Mouse (Mus musculus) cerebellum, postnatal 25 days (tissue): ENCODE measurements around the gene Ighmbp2.
"Not testable (repeated sequence)": the region's sequence is repeated elsewhere in the genome, so short reads cannot be mapped to it uniquely, and the experiment has no call there.

ENCODE experiments used
- DNase-seq, 2 experiments: peaks; one replicate each; pipeline ENCODE4 v3.0.0; 2021; ENCODE audit warnings: mixed read lengths in 2 of 2

Ighmbp2 gene

DNA sequence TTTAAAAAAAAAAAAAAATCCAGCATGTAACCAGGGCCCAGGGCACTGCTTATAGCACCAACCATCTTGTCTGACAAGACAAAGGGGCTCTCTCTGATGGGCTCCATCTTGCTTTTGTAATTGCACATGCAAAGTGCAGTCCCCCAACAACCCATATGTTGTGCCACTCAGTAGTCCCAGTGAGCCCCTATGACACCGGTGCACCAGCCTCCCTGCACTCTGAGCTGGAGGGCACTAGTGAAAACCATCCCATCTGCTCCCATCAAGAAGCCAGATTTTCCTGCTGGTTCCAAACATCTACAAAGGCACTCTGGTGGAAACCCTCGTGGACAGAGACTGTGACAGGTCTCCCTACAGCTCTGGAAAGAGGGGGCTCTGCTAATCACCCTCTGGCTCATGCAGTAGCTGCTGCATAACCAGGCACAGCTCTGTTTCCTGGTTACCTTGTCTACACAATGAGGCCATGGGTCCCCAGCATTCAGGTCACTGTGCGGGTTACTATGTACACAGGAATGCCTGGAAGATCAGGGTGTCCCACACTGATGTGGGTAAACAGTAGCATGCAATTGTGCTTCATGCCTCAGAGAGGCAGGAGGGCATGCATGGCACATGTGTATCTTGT is 7.0 kb downstream of the Ighmbp2 start:
- no peak for DNase-seq

DNA sequence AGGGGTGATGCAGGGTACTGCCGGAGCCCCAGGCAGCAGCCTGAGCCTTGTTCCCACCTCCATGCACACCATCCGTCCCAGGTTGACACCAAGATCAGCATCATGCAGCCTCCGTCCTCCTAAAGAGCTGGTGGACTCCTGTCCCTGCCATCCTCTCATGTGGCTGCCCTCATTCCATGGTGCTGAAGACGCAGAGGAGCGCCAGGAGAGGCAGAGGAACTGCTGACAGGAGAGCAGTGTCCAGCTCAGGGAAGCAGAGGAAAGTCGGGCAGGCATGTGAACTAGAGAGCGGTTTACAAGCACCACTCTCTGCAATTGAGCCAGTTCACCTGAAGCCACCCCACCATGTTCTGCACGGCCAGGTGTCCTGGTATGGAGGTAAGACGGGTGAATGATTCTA is 9.5 kb downstream of the Ighmbp2 start:
- no peak for DNase-seq

DNA sequence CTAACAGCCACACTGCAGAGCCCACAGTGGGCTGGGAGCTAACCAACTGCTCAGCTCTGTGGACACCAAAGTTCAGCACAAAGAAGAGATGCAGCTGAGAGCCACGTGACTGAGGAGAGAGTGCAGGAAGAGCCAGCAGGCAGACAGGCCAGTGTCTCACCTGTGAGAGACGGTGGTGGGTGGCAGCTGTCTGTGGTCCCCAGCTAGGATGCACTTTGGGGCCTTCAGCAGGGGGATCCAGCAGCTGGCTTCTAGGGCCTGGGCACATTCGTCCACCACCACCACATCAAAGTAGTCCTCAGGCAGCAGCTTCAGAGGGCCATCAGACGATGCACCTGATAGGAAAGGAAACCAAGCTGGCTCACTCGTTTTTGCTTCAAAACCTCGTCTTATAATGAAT is 11.5 kb downstream of the Ighmbp2 start:
- no peak for DNase-seq

DNA sequence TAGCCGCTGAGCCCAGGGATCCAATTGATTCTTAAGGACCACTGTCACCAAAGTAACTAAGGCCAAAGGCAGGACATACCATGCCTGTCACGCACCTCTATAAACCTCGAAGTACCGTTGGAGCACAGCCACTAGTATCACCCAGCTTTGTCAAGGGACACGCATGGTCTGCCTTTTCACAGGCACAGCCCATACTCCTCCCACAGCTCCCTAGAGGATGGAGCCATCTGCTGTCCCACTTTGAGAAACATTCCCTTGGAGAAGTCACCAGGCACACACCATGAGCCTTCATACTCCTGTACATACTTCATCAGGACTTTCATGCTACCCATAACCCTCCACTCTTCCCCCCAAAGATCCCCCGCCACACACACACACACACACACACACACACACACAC is 13.0 kb downstream of the Ighmbp2 start:
- peak in 1 of 2 experiments; percentile 1 for DNase-seq

DNA sequence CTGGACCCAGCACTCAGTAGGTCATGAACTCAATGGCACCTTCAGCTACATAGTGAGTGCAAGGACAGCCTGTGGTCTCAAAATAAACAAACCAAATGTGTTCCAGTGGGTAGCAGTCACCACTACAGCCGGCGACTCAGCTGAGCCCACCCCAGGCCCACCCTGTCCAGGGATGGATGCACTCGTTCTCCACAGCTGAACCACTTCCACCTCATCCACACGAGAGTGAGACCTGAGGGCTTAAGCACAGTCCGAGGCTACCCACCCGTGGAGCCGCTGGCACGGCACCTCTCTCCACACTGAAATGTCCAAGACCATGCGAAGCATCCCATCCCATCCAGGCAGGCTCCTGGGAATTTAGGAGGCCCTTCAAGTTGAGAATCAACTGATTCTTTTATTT is 13.5 kb downstream of the Ighmbp2 start:
- DNase-seq, result no peak

- peak in 1 of 2 experiments; percentile 1 for DNase-seq
Measured at GRCm38 (mm10) chr19:3268218-3268980, 14.4 kb downstream of the Ighmbp2 start.

- peak in 1 of 2 experiments; percentile 1 for DNase-seq
Measured at GRCm38 (mm10) chr19:3267340-3267739, 15.5 kb downstream of the Ighmbp2 start.

DNA sequence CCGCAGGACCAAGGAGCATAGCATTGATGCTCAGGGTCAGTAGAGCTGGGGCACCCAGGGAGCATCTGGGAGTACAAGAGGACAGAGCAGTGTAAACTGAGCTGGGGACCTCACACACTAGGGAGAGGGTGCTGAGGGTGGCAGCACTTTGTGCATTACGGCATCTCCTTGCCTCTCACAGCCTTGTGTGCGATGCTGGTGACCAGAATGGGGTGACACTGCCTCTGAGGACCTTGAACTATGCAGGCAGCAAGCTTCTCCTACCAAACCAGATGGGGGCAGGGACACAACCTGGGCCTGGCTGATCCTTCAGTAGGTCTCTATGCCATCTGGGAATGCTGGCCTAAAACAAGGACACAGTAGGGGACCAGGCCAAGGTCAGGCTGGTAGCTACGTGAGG is 16.1 kb downstream of the Ighmbp2 start:
- DNase-seq, result peak in 1 of 2 experiments; percentile 3

DNA sequence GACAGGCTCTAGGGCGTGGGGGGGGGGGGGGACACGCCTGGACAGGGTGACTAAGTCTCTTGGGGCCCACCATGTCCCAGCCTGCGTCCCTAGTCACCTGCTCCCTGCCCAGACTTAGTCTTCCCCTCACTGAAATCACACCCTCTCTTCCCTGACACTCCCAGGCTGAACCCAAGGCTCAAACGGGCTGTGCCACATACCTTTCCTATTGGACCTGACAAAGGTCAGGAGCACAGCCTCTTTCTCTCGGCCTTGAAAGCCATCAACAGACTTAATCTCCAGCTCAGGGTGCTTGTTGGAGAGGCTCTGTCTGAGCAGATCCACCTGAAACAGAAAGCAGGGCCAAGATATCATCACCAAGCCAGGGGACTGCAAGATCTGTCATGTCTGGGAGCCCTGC is 16.7 kb downstream of the Ighmbp2 start:
- no peak for DNase-seq

GRCm38 (mm10) chr19:3265180-3265579 is 17.6 kb downstream of the Ighmbp2 start:
- DNase-seq, result peak in 1 of 2 experiments; percentile 1

DNA sequence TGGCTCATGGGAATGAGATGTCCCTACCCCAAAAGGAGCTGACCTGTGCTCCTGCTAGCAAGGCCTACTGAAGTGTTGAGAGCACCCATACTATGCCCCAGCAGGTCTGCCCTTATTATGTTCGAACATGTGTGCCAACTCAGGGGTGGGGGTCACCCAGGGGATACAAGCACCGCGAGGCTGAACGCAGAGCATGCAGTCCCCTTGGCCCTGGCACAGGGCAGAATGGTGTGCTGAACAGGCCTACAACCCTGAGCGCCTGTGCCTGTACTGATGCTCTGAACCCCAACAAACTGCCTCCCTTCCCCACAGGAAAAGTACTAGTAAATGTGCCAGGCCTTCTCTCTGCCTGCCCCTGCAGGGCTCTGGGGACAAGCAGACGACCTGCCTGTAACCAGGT is 18.5 kb downstream of the Ighmbp2 start:
- peak in 1 of 2 experiments; percentile 1 for DNase-seq

DNA sequence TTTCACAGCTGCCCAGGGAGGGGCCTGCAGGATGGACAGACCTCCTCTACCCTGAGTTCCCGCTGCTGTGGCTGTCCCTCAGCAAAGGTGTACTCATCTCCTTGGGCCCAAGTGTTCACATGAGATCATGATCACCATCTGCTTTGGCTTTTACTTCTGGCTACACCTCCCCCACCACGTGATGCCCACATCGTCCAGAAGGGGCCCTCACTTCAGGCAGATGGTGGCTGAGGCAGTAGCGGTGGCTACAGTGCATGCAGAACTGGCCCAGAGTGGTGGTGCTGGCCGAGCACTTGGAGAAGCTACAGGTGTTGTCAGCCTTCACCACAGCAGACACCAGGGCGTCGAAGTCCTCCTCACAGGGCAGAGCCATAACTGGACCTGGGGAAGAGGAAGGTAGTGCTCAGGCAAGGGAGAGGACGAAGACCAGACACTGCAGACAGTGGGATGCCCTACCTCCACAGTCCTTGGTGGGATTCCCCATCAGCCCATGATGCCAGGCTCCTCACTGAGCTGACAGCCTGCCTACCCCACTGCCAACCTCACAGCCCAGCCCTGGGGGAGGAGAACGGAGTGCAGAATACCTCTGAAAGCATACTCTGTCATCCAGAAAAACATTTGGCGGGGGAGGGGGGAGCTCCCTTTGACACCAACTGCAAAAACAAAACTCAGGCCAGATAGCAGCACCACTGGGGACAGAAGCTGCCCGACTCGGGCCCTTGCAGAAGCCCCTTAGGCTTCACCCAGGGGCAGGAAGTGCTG is 20.9 kb downstream of the Ighmbp2 start:
- peak in 1 of 2 experiments; percentile 5 for DNase-seq

- no peak for DNase-seq
Measured at GRCm38 (mm10) chr19:3261336-3261735, 21.5 kb downstream of the Ighmbp2 start.

DNA sequence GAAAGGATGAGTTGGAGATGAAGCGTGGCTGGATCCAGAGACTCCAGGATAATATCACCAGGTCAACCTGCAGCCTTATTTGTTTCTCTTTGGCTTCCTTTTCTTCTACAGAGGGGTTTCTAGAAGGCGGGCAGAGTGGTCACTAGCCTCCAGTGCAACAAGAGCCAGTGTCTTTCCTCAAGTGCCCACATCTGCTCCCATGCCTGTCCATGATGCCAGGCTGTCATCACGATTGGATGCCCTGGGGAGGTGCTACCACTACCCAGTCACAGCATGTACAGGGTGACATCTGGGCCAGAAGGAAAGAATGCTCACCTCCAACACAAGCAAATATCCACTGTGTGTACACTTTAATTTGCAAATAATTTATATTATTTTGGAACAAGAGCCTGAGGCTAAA is 22.2 kb downstream of the Ighmbp2 start:
- no peak for DNase-seq

DNA sequence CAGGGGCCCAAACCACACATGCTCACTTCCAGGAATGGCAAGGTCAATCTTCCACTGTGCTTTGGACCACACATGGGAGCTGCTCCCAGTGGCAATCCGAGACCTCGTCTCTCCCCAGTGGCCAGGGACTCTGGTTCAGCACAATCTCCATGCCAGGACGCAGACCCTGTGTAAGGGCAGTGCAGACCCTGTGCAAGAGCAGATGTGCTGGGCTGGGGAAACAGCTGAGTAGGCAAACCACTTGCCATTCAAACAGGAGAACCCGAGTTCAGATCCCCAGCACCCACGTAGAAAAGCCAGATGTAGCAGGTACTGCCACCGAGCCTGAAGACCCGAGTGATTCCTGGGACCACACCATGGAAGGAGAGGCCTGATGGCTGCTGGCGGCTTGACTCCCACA is 22.8 kb downstream of the Ighmbp2 start:
- DNase-seq, result no peak

DNA sequence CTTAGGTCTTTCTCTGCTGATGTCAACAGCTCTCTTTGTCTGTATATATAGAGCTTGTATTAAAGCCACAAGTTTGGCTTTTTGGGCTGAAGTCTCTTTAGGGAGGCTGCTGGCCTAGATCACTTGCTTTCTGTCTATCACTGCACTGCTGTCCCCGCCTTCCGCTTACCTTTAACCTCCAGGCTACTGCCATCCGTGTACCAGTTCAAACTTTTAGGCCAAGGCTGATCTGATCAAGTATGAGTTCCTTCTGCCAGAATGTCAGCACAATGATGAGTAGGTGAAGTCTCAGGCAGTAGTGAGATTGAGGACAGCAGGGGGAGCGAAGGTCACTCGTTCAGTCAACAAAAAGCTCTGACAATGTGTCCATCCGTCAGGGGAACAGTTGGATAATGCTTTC is 57.6 kb downstream of the Ighmbp2 start:
- DNase-seq, result not testable (repeated sequence)

- DNase-seq, result not testable (repeated sequence)
Measured at GRCm38 (mm10) chr19:3214937-3215336, 67.9 kb downstream of the Ighmbp2 start.
